Mouse (Mus musculus): ENCODE results near the gene Cacnb1. TPM values are rescaled to one million over a fixed set of nuclear protein-coding genes. Genes with fewer than 3 reads are reported as not detected.

Gene Cacnb1
- polyA plus RNA-seq, 1 experiment from 2014 or later = 0.95 TPM

DNA sequence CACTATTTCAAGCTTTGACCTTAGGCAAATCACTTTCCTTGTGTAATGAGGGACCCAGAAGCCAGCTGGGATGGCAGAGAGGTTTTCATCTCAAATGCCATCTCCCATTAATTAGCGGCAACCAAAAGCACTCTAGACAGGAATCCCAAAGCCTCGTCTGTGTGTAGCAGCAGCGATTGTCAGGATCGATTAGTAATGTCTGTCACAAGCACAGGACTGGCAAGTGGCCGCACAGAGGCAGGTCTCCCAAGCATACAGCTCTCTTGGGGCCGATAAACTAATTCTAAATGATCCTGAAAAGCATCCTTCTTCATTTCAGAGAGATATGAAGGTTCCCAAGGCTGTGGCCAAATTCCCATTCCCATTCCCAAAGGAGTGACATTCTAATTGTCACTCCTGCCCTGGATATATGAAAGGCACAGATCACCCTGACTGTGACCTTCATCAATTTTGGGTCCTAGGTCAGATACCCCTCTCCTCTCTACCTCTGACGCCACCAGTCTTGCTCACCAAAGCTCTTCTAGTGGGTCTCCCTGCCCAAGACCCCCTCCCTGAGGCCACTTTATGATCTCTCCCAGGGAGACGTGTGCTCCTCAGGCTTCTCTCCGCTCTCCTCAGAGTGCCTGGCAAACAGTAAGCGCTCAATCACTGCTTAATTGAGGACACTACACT, 42.9 kb downstream of the Cacnb1 start:
- H3K27me3 ChIP-seq (replicated peaks) = peaks cover 74% of the 10 kb centered on the region
- no peak overlapping the region for H3K4me2 ChIP-seq
- no peak overlapping the region for H3K9ac ChIP-seq
- H3K4me3 ChIP-seq = no peak overlapping the region
- 58% methylated on average over 10 of the region's 10 CpGs for WGBS (ENCODE audit: insufficient replicate concordance)
- no peaks in the 10 kb centered on the region for H3K4me1 ChIP-seq
- H3K9me3 ChIP-seq (replicated peaks) = no peaks in the 10 kb centered on the region
- no peak overlapping the region for H3K27ac ChIP-seq
- no peaks in the 10 kb centered on the region for H3K36me3 ChIP-seq
- ATAC-seq = no peak

DNA sequence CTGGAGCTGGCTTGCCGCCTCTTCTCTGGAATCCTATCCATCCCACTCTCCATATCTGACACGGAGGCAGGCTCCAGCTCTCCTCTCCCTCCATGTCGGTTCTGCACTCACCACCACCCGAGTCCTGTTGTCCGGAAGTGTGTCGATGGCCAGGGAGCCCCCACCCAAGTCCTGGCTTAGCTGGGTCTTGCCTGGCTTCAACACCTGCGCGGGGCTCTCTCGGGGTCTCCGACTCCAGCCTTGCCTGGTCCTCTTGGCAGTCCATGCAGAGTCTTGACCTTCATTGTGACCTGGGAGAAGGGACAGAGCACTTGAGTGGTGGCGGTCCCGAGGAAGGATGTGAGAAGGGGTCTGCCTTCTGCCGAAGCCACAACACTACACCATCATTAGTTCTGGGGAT, 44.4 kb downstream of the Cacnb1 start:
- no peak overlapping the region for H3K9ac ChIP-seq
- no peaks in the 10 kb centered on the region for H3K36me3 ChIP-seq
- H3K27ac ChIP-seq = no peak overlapping the region
- no peak overlapping the region for H3K4me3 ChIP-seq
- peaks cover 59% of the 10 kb centered on the region for H3K27me3 ChIP-seq (replicated peaks)
- 75% methylated on average over 13 of the region's 13 CpGs for WGBS (ENCODE audit: insufficient replicate concordance)
- no peak overlapping the region for H3K4me2 ChIP-seq
- ATAC-seq = no peak
- no peaks in the 10 kb centered on the region for H3K9me3 ChIP-seq (replicated peaks)
- H3K4me1 ChIP-seq = no peaks in the 10 kb centered on the region

DNA sequence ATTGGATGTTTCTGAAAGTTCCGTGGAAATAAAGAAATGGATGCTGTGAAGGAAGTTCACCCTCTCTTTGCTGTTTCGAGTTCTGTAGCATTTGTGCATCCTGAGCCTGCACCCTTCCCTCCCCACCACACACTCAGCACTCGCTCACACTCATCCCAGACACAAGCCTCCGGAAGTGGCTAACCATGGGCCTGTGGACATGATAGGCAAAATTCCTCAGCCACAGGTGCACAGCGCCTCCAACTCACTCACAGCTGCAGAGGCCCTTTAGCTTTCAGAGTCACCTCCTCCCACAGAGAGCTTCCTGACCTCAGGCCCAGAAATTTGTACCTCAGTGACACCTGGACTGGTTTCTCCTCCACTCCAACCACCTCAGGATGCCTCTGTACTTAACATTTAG, 45.0 kb downstream of the Cacnb1 start:
- ATAC-seq = no peak
- Histone ChIP-seq H3K36me3 (no peaks in the 10 kb centered on the region), H3K9me3 (replicated peaks) (no peaks in the 10 kb centered on the region), H3K4me2 (no peak overlapping the region), H3K27ac (no peak overlapping the region), H3K9ac (no peak overlapping the region), H3K27me3 (replicated peaks) (peaks cover 53% of the 10 kb centered on the region), H3K4me1 (no peaks in the 10 kb centered on the region), H3K4me3 (no peak overlapping the region)
- WGBS (ENCODE audit: insufficient replicate concordance) = 47% methylated on average over 5 of the region's 5 CpGs

DNA sequence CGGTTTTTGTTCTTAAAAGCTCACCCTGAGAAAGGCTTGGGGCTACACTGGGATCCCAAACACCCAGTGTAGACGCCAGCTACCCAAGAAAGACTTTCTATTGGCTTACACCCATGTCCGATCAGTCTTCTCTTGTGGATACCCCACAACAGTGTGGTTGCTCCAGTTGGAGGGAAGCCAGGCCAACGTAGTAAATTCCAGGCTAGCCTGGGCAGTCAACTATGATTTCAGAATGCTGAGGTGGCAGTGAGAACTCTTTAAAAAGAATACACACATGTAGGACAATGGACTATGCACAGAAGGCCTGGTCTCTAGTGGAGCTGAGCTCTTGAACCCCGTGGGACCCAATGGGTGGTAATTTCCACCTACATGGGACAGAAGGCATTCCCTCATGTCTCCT, 48.1 kb downstream of the Cacnb1 start:
- Histone ChIP-seq H3K9me3 (replicated peaks) (no peaks in the 10 kb centered on the region), H3K4me1 (no peaks in the 10 kb centered on the region), H3K27ac (no peak overlapping the region), H3K36me3 (no peaks in the 10 kb centered on the region), H3K9ac (no peak overlapping the region), H3K27me3 (replicated peaks) (peaks cover 38% of the 10 kb centered on the region), H3K4me3 (no peak overlapping the region), H3K4me2 (no peak overlapping the region)
- 66% methylated on average over 5 of the region's 5 CpGs for WGBS (ENCODE audit: insufficient replicate concordance)
- no peak for ATAC-seq

GRCm38 (mm10) chr11:97974141-97974540, 48.7 kb downstream of the Cacnb1 start:
- Histone ChIP-seq H3K9me3 (replicated peaks) (no peaks in the 10 kb centered on the region), H3K4me2 (no peak overlapping the region), H3K4me3 (no peak overlapping the region), H3K36me3 (no peaks in the 10 kb centered on the region), H3K27ac (no peak overlapping the region), H3K9ac (no peak overlapping the region), H3K27me3 (replicated peaks) (peaks cover 39% of the 10 kb centered on the region), H3K4me1 (no peaks in the 10 kb centered on the region)
- WGBS (ENCODE audit: insufficient replicate concordance) = 73% methylated on average over 5 of the region's 5 CpGs
- no peak for ATAC-seq

GRCm38 (mm10) chr11:97972434-97972833, 50.4 kb downstream of the Cacnb1 start:
- H3K4me3 ChIP-seq = no peak overlapping the region
- no peaks in the 10 kb centered on the region for H3K9me3 ChIP-seq (replicated peaks)
- no peaks in the 10 kb centered on the region for H3K36me3 ChIP-seq
- peaks cover 40% of the 10 kb centered on the region for H3K27me3 ChIP-seq (replicated peaks)
- 56% methylated on average over 2 of the region's 2 CpGs for WGBS (ENCODE audit: insufficient replicate concordance)
- no peak for ATAC-seq
- no peak overlapping the region for H3K9ac ChIP-seq
- H3K27ac ChIP-seq = no peak overlapping the region
- no peaks in the 10 kb centered on the region for H3K4me1 ChIP-seq
- no peak overlapping the region for H3K4me2 ChIP-seq

DNA sequence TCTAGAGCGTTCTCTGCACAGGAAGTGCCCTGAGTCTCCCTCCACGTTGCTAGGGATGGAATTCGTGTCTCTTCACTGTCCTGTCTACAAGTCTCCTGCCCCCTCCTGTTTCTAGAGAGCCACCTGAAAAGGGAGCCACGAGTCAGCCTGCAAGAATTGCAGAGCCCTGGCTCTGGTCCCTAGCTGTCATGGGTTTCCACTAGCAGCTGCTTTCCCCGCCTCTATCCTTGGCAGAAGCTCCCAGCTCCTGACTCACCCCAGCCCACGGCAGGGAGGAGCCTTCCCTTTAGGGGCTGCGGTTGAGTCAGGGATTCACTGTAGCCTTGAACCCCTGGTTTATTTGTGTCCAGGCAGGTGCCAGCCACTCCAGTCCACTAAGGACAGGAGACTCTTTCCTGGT, 51.6 kb downstream of the Cacnb1 start:
- Histone ChIP-seq H3K4me3 (no peak overlapping the region), H3K9me3 (replicated peaks) (no peaks in the 10 kb centered on the region), H3K9ac (no peak overlapping the region), H3K36me3 (no peaks in the 10 kb centered on the region), H3K4me1 (no peaks in the 10 kb centered on the region), H3K4me2 (no peak overlapping the region), H3K27ac (no peak overlapping the region), H3K27me3 (replicated peaks) (peaks cover 47% of the 10 kb centered on the region)
- no peak for ATAC-seq
- 23% methylated on average over 7 of the region's 7 CpGs for WGBS (ENCODE audit: insufficient replicate concordance)

DNA sequence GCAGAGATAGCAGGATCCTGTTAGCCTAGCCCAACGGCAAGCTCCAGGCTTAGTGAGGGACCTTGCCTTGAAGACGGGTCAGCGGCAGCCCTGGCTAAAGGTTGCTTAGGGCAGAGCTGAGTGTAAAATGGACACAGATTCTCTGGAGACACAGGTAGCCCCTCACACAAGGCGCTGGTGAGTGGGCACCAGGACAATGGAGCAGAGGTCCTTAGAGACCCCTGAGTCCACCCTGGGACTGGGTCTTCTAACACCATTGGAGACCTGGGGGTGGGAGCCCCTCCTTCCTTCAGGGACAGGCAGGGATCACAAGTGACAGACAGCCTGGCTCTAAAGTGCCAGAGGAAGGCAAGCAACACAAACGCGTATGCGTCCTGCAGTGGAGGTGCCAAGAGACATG, 52.1 kb downstream of the Cacnb1 start:
- Histone ChIP-seq H3K4me1 (no peaks in the 10 kb centered on the region), H3K9ac (no peak overlapping the region), H3K9me3 (replicated peaks) (no peaks in the 10 kb centered on the region), H3K4me3 (no peak overlapping the region), H3K27ac (no peak overlapping the region), H3K4me2 (no peak overlapping the region), H3K27me3 (replicated peaks) (peaks cover 46% of the 10 kb centered on the region), H3K36me3 (no peaks in the 10 kb centered on the region)
- ATAC-seq = no peak
- WGBS (ENCODE audit: insufficient replicate concordance) = 67% methylated on average over 7 of the region's 7 CpGs

GRCm38 (mm10) chr11:97968385-97968784, 54.4 kb downstream of the Cacnb1 start:
- Histone ChIP-seq H3K4me2 (no peak overlapping the region), H3K4me1 (no peaks in the 10 kb centered on the region), H3K27ac (no peak overlapping the region), H3K9ac (no peak overlapping the region), H3K36me3 (no peaks in the 10 kb centered on the region), H3K27me3 (replicated peaks) (peaks cover 44% of the 10 kb centered on the region), H3K4me3 (no peak overlapping the region), H3K9me3 (replicated peaks) (no peaks in the 10 kb centered on the region)
- WGBS (ENCODE audit: insufficient replicate concordance) = 46% methylated on average over 5 of the region's 5 CpGs
- ATAC-seq = no peak

- WGBS (ENCODE audit: insufficient replicate concordance) = 50% methylated on average over 2 of the region's 2 CpGs
- no peak overlapping the region for H3K27ac ChIP-seq
- peaks cover 45% of the 10 kb centered on the region for H3K27me3 ChIP-seq (replicated peaks)
- no peak overlapping the region for H3K4me3 ChIP-seq
- no peaks in the 10 kb centered on the region for H3K9me3 ChIP-seq (replicated peaks)
- H3K4me2 ChIP-seq = no peak overlapping the region
- no peak overlapping the region for H3K9ac ChIP-seq
- H3K4me1 ChIP-seq = no peaks in the 10 kb centered on the region
- no peak for ATAC-seq
- no peaks in the 10 kb centered on the region for H3K36me3 ChIP-seq
These were observed 55.7 kb downstream of the Cacnb1 start for GRCm38 (mm10) chr11:97967114-97967513.

DNA sequence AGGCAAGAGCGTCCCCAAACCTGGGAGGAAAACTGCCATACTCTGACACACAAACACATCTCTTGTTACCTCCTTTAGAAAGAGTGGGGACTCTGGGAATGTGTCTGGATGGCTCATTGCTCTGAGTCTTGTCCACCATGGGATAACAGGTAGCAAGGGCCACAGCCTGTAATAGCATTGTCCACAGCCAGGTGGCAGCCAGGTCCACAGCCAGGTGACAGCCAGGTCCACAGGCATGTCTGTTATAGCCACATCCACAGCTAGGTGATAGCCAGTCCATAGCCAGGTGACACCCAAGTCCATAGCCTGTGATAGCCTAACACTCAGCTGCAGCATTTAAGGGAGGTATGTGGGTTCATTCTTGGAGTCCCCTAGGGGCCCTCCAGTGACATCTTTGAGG, 61.9 kb downstream of the Cacnb1 start:
- peaks cover 6% of the 10 kb centered on the region; the same call in 1 of the 2 replicates for H3K4me1 ChIP-seq
- H3K4me2 ChIP-seq = no peak overlapping the region
- no peaks in the 10 kb centered on the region for H3K9me3 ChIP-seq (replicated peaks)
- no peak for ATAC-seq
- no peaks in the 10 kb centered on the region for H3K36me3 ChIP-seq
- no peak overlapping the region for H3K4me3 ChIP-seq
- peaks cover 4% of the 10 kb centered on the region; the same call in 1 of the 2 replicates for H3K27me3 ChIP-seq (replicated peaks)
- 82% methylated on average over 1 of the region's 1 CpGs for WGBS (ENCODE audit: insufficient replicate concordance)
- no peak overlapping the region for H3K9ac ChIP-seq
- H3K27ac ChIP-seq = no peak overlapping the region

DNA sequence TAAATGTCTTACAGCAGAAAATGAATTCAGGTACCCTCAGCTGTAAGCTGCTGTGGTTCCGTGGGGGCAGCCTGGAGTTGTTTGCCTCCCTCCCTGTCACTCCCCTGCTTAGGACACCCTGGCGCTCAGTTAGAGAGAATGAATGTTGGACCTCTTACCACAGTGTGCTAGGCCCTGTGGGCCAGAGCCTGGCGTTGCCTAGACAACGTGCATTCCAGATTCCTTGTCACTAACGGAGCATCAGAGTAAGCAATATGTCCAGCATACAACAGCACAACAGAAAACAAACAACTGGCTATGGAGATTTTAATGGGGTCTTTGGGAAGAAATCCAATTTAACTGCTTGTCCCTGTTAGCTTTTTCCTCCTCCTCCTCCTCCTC, 63.5 kb downstream of the Cacnb1 start:
- Histone ChIP-seq H3K4me3 (no peak overlapping the region), H3K27me3 (replicated peaks) (0 out of 2 replicates have a peak, but pooled peaks cover 4% of the 10 kb centered on the region), H3K9me3 (replicated peaks) (no peaks in the 10 kb centered on the region), H3K4me2 (no peak overlapping the region), H3K27ac (no peak overlapping the region), H3K4me1 (peaks cover 15% of the 10 kb centered on the region), H3K36me3 (no peaks in the 10 kb centered on the region), H3K9ac (no peak overlapping the region)
- ATAC-seq = no peak
- WGBS (ENCODE audit: insufficient replicate concordance) = 60% methylated on average over 5 of the region's 5 CpGs

Data from liver, embryonic 12.5 days (tissue).